Mouse (Mus musculus): Measurements from ENCODE around the gene Tenm2.

DNA sequence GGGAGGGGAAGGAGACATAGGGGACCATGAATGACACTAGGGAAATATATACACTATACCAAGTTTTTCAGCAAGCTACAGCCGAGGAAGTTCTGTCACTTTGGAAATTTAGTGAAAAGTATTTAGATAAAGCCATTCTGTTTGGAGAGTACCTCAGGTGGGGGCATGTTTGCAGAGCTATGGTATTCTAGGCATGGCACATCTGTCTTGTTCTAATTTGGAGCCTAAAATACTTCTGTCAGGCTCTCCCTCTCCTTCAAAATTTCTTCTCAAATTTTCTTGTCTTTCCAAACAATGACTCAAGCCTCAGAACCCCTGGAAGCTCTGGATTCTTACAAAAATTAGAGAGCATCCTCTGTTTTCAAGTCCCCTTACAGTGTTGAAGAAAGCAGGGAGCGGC is 13.0 kb downstream of the Tenm2 start:
- no peak for TF ChIP-seq MAX (IDR thresholded peaks at IDR 0.05; ENCODE audit: low read length)
- TF ChIP-seq POLR2A (IDR thresholded peaks at IDR 0.05; ENCODE audit: control insufficient read depth in 1 of 2, insufficient read depth in 1 of 2, low read depth in 1 of 2, low read length in 2 of 2, poor library complexity in 1 of 2): no peak
- no peak for TF ChIP-seq ZC3H11A (IDR thresholded peaks at IDR 0.05; ENCODE audit: low read depth, low read length)
- no peak for TF ChIP-seq SMC3 (IDR thresholded peaks at IDR 0.05; ENCODE audit: low read depth, low read length)

Data from MEL (cell line).